8 mouse cellular contexts compared by ENCODE assay signal in genomic region chr8:4324525-4324924, GRCm38 (mm10). TPM values are rescaled to one million over a fixed set of nuclear protein-coding genes. Genes with fewer than 3 reads are reported as not detected.
DNase-seq lines count a peak whose midpoint lies in the region; ATAC-seq lines count a peak whose summit lies in the region.

No protein-coding gene starts in this region.

- DNase-seq in heart, adult 11 months: peak; percentile 96
- DNase-seq in heart, adult 18-20 months: no peak
- peak; percentile 47 for DNase-seq in urinary bladder, postnatal 14 days (ENCODE audit: low spot score)
- DNase-seq in urinary bladder, postnatal 25 days (ENCODE audit: low spot score): no peak
- DNase-seq in spleen, adult 18-20 months: no peak

- H3K4me1 ChIP-seq in liver, embryonic 12.5 days: peaks cover 66% of the 10 kb centered on the region
- peaks cover 20% of the 10 kb centered on the region for H3K4me1 ChIP-seq in neural tube, embryonic 14.5 days (ENCODE audit: control insufficient read depth, insufficient read depth, low read length)

- under 1% methylated on average over 42 of the region's 42 CpGs for WGBS in liver, embryonic 12.5 days (ENCODE audit: insufficient replicate concordance)
- WGBS in neural tube, embryonic 14.5 days: under 1% methylated on average over 42 of the region's 42 CpGs

- ATAC-seq in granulocyte monocyte progenitor cell, adult 5-6 weeks (replicated peaks; ENCODE audit: poor library complexity, severe bottlenecking): peak; percentile 11
- peak; percentile 63 for ATAC-seq in liver, embryonic 12.5 days
- ATAC-seq in neural tube, embryonic 14.5 days (ENCODE audit: low read depth): peak; percentile 73

- peak overlapping the region; percentile 80 for H3K4me2 ChIP-seq in liver, embryonic 12.5 days
- H3K4me2 ChIP-seq in neural tube, embryonic 14.5 days (ENCODE audit: low read depth, low read length): peak overlapping the region; percentile 97

- H3K9me3 ChIP-seq in liver, embryonic 12.5 days (replicated peaks): no peaks in the 10 kb centered on the region
- no peaks in the 10 kb centered on the region for H3K9me3 ChIP-seq in neural tube, embryonic 14.5 days (ENCODE audit: control insufficient read depth, low read length)

- peak overlapping the region; percentile 87 for H3K27ac ChIP-seq in liver, embryonic 12.5 days
- H3K27ac ChIP-seq in neural tube, embryonic 14.5 days (ENCODE audit: low read depth, low read length): peak overlapping the region; percentile 87

- H3K4me3 ChIP-seq in liver, embryonic 12.5 days: peak overlapping the region; percentile 95
- H3K4me3 ChIP-seq in neural tube, embryonic 14.5 days (ENCODE audit: low read depth, low read length): peak overlapping the region; percentile 98

- no peaks in the 10 kb centered on the region for H3K27me3 ChIP-seq in liver, embryonic 12.5 days (replicated peaks)
- H3K27me3 ChIP-seq in neural tube, embryonic 14.5 days (ENCODE audit: control insufficient read depth, insufficient read depth, low read length): 0 out of 2 replicates have a peak, but pooled peaks cover 3% of the 10 kb centered on the region

- H3K9ac ChIP-seq in liver, embryonic 12.5 days: peak overlapping the region; percentile 98
- H3K9ac ChIP-seq in neural tube, embryonic 14.5 days (replicated peaks; ENCODE audit: low read depth, low read length): peak overlapping the region; percentile 96

- peaks cover 66% of the 10 kb centered on the region for H3K36me3 ChIP-seq in liver, embryonic 12.5 days
- peaks cover 22% of the 10 kb centered on the region for H3K36me3 ChIP-seq in neural tube, embryonic 14.5 days (ENCODE audit: control insufficient read depth, insufficient read depth, low read length)

RNA-seq across cellular contexts. Expression of gene Ccl25, which starts 0.5 kb away (rescaled TPM):
- 1 to 10 TPM; 2.7 to 3.1 TPM for total RNA-seq in heart, adult 18-20 months (2021)
- 16.9 and 23.2 TPM in 2 replicates for total RNA-seq in granulocyte monocyte progenitor cell, adult 5-6 weeks (2014; fragmentation: Nextera tagmentation)
- total RNA-seq in granulocyte monocyte progenitor cell, adult 5-6 weeks (2017): 5.1 and 16.7 TPM in 2 replicates
- polyA plus RNA-seq in liver, embryonic 12.5 days (2016; fragmentation: Nextera tagmentation; extraction: Ambion mirVana): 9.6 and 10.9 TPM in 2 replicates
- 21.4 and 24.3 TPM in 2 replicates for polyA plus RNA-seq in neural tube, embryonic 14.5 days (2014; fragmentation: Nextera tagmentation; extraction: Ambion mirVana)

RNA-seq across cellular contexts. Expression of gene Elavl1, which starts 0.7 kb away (rescaled TPM):
- total RNA-seq in heart, adult 18-20 months (2021): 10 to 100 TPM; 56.9 to 57.7 TPM
- total RNA-seq in granulocyte monocyte progenitor cell, adult 5-6 weeks (2014; fragmentation: Nextera tagmentation): 99.5 and 118 TPM in 2 replicates
- total RNA-seq in granulocyte monocyte progenitor cell, adult 5-6 weeks (2017): 92.6 and 107 TPM in 2 replicates
- 211 and 215 TPM in 2 replicates for polyA plus RNA-seq in liver, embryonic 12.5 days (2016; fragmentation: Nextera tagmentation; extraction: Ambion mirVana)
- polyA plus RNA-seq in neural tube, embryonic 14.5 days (2014; fragmentation: Nextera tagmentation; extraction: Ambion mirVana): 106 and 120 TPM in 2 replicates

RNA-seq across cellular contexts. Expression of gene Timm44, which starts 48.8 kb away (rescaled TPM):
- total RNA-seq in heart, adult 18-20 months (2021): 100 to 1,000 TPM; 102 to 106 TPM
- 72.1 and 74.5 TPM in 2 replicates for total RNA-seq in granulocyte monocyte progenitor cell, adult 5-6 weeks (2014; fragmentation: Nextera tagmentation)
- 113 and 128 TPM in 2 replicates for total RNA-seq in granulocyte monocyte progenitor cell, adult 5-6 weeks (2017)
- 53.0 and 54.4 TPM in 2 replicates for polyA plus RNA-seq in liver, embryonic 12.5 days (2016; fragmentation: Nextera tagmentation; extraction: Ambion mirVana)
- polyA plus RNA-seq in neural tube, embryonic 14.5 days (2014; fragmentation: Nextera tagmentation; extraction: Ambion mirVana): 52.2 and 52.3 TPM in 2 replicates

Comparison
In these comparisons a context has a peak if more than half of its experiments do, and no peak if none do; other contexts are left out.
1. DNase-seq: peak in heart, adult 11 months (single experiment) and urinary bladder, postnatal 14 days (single experiment); none in heart, adult 18-20 months (0 of 2), urinary bladder, postnatal 25 days (single experiment) and spleen, adult 18-20 months (0 of 2).
2. ATAC-seq: peak in every context shown above with its lines; median percentile 73 in neural tube, embryonic 14.5 days; 63 in liver, embryonic 12.5 days; 11 in granulocyte monocyte progenitor cell, adult 5-6 weeks.